Mouse (Mus musculus): Measurements from ENCODE around the gene Olfr372. TPM values are rescaled to one million over a fixed set of nuclear protein-coding genes. Genes with fewer than 3 reads are reported as not detected.

Gene Olfr372
- total RNA-seq, 2 experiments from 2014 or later: not detected

- peak; percentile 60 for DNase-seq
Observed at GRCm38 (mm10) chr8:72099377-72100103, 58.5 kb downstream of the Olfr372 start.

GRCm38 (mm10) chr8:72105165-72105564, 64.1 kb downstream of the Olfr372 start:
- DNase-seq: no peak

- DNase-seq: no peak
Observed at GRCm38 (mm10) chr8:72106740-72107139, 65.7 kb downstream of the Olfr372 start, which contains the start of gene Olfr374. Gene Olfr374, plus strand, starts transcription at chr8:72107040.

Other genes with a start within 250 kb of the Olfr372 start
- gene Zfp709, start 159.2 kb upstream of the Olfr372 start, total RNA-seq (2021): 1 to 10 TPM; 6.8 to 7.3 TPM
- 1 to 10 TPM; 2.4 to 5.1 TPM for gene Zfp882, start 132.6 kb upstream of the Olfr372 start, total RNA-seq (2021)
- gene Zfp617, start 132.6 kb upstream of the Olfr372 start, total RNA-seq (2021): 10 to 100 TPM; 29.5 to 29.6 TPM
- gene Zfp961, start 90.2 kb upstream of the Olfr372 start, total RNA-seq (2021): 10 to 100 TPM in 1 of 2 experiments, 1 to 10 TPM in 1; 8.8 to 12.3 TPM
- under 1 TPM; 0.21 to 0.38 TPM for gene Cyp4f18, start 31.6 kb upstream of the Olfr372 start, total RNA-seq (2021)
- gene Olfr373, start 42.0 kb downstream of the Olfr372 start, total RNA-seq (2021): not detected
- not detected for gene Olfr374, start 65.8 kb downstream of the Olfr372 start, total RNA-seq (2021)
- gene Tpm4, start 93.8 kb downstream of the Olfr372 start, total RNA-seq (2021): 100 to 1,000 TPM; 269 to 284 TPM
- 10 to 100 TPM; 38.1 to 43.2 TPM for gene Rab8a, start 120.0 kb downstream of the Olfr372 start, total RNA-seq (2021)
- under 1 TPM in 1 of 2 experiments, not detected in 1; 0.14 TPM for gene Hsh2d, start 148.4 kb downstream of the Olfr372 start, total RNA-seq (2021)
- gene Cib3, start 171.6 kb downstream of the Olfr372 start, total RNA-seq (2021): not detected
- not detected for gene Gm11034, start 172.4 kb downstream of the Olfr372 start, total RNA-seq (2021)
- 10 to 100 TPM; 25.4 to 26.5 TPM for gene Fam32a, start 178.5 kb downstream of the Olfr372 start, total RNA-seq (2021)
- 10 to 100 TPM; 66.5 to 71.7 TPM for gene Ap1m1, start 198.8 kb downstream of the Olfr372 start, total RNA-seq (2021)

Measured in heart, postnatal 4 days (tissue).